Comparison of ENCODE assay signal across 12 mouse cellular contexts in genomic region chr19:42755148-42755870, GRCm38 (mm10). TPM values are rescaled to one million over a fixed set of nuclear protein-coding genes. Genes with fewer than 3 reads are reported as not detected.
DNase-seq lines count a peak whose midpoint lies in the region; TF ChIP-seq lines count a peak whose summit lies in the region.
"Had no signal": no experiment of that assay in that cellular context is flagged by ENCODE, and none has a peak within 500 bp of the region (broad histone marks: within the 10 kb centered on the region; RNA-seq: fewer than 3 reads in every experiment).

No protein-coding gene starts in this region.

- no peaks in the 10 kb centered on the region for H3K27me3 ChIP-seq in heart, adult 2 months (ENCODE audit: control insufficient read depth, insufficient read depth, low read length)
- H3K27me3 ChIP-seq in heart, embryonic 10.5 days (ENCODE audit: insufficient read depth, poor library complexity, severe bottlenecking): peaks cover 12% of the 10 kb centered on the region; the same call in 1 of the 2 replicates
- H3K27me3 ChIP-seq in limb, embryonic 10.5 days (ENCODE audit: low read depth, poor library complexity, severe bottlenecking): 0 out of 2 replicates have a peak, but pooled peaks cover 4% of the 10 kb centered on the region
- H3K27me3 ChIP-seq: embryonic facial prominence, embryonic 12.5 days; limb, embryonic 12.5 days; midbrain, embryonic 12.5 days; stomach, embryonic 15.5 days had no signal

- DNase-seq in heart, adult 2 months: peak; percentile 50 to 60
- DNase-seq in heart, adult 8-10 months (ENCODE audit: low spot score): no peak
- DNase-seq in NIH3T3 (ENCODE audit: low read depth): peak; percentile 48
- no peak for DNase-seq in heart, embryonic 10.5 days (ENCODE audit: low spot score)
- no peak for DNase-seq in limb, embryonic 10.5 days (ENCODE audit: low spot score)
- DNase-seq in layer of hippocampus, adult 2 months (ENCODE audit: low spot score in 2 of 2): no peak
- DNase-seq in spleen, adult 12 weeks (ENCODE audit: low spot score): no peak

- intact Hi-C loops in heart, adult 2 months (cut with DNase I): no loop called here

- no peak for TF ChIP-seq EP300 in heart, adult 2 months (IDR thresholded peaks at IDR 0.05; ENCODE audit: insufficient read depth, low read depth, low read length)

- H3K9me3 ChIP-seq in heart, embryonic 10.5 days: no peaks in the 10 kb centered on the region
- no peaks in the 10 kb centered on the region for H3K9me3 ChIP-seq in limb, embryonic 10.5 days (replicated peaks)
- H3K9me3 ChIP-seq: embryonic facial prominence, embryonic 12.5 days; limb, embryonic 12.5 days; midbrain, embryonic 12.5 days; stomach, embryonic 15.5 days had no signal

- no peak overlapping the region for H3K4me3 ChIP-seq in heart, adult 2 months
- H3K4me3 ChIP-seq in heart, embryonic 10.5 days: no peak overlapping the region
- H3K4me3 ChIP-seq in limb, embryonic 10.5 days: no peak overlapping the region
- no peak overlapping the region for H3K4me3 ChIP-seq in layer of hippocampus, adult 2 months
- H3K4me3 ChIP-seq: embryonic facial prominence, embryonic 12.5 days; limb, embryonic 12.5 days; midbrain, embryonic 12.5 days; stomach, embryonic 15.5 days had no signal

- H3K27ac ChIP-seq in heart, adult 2 months: no peak overlapping the region
- 0 out of 2 replicates have a peak overlapping the region, but pooled peaks have one; percentile 8 for H3K27ac ChIP-seq in heart, embryonic 10.5 days
- H3K27ac ChIP-seq in limb, embryonic 10.5 days: peak overlapping the region; percentile 36; the same call in 1 of the 2 replicates
- no peak overlapping the region for H3K27ac ChIP-seq in layer of hippocampus, adult 2 months
- H3K27ac ChIP-seq: embryonic facial prominence, embryonic 12.5 days; kidney, postnatal 0 days; limb, embryonic 12.5 days; midbrain, embryonic 12.5 days; stomach, embryonic 15.5 days had no signal

- H3K4me1 ChIP-seq in heart, adult 2 months (ENCODE audit: control insufficient read depth, insufficient read depth, low read length): peaks cover 6% of the 10 kb centered on the region
- H3K4me1 ChIP-seq in heart, embryonic 10.5 days: peaks cover 61% of the 10 kb centered on the region
- H3K4me1 ChIP-seq in limb, embryonic 10.5 days: peaks cover 32% of the 10 kb centered on the region

- TF ChIP-seq POLR2A in heart, adult 2 months (IDR thresholded peaks at IDR 0.05; ENCODE audit: insufficient read depth, low read depth, low read length): no peak

- TF ChIP-seq CTCF in heart, adult 2 months (IDR thresholded peaks at IDR 0.05): no peak
- TF ChIP-seq CTCF in layer of hippocampus, adult 2 months (conservative IDR thresholded peaks at IDR 0.05): no peak

- no peaks in the 10 kb centered on the region for H3K36me3 ChIP-seq in heart, adult 2 months (ENCODE audit: control insufficient read depth, insufficient read depth, low read length)
- H3K36me3 ChIP-seq in heart, embryonic 10.5 days: no peaks in the 10 kb centered on the region
- H3K36me3 ChIP-seq in limb, embryonic 10.5 days: peaks cover 3% of the 10 kb centered on the region; the same call in 1 of the 2 replicates
- H3K36me3 ChIP-seq: embryonic facial prominence, embryonic 12.5 days; limb, embryonic 12.5 days; stomach, embryonic 15.5 days had no signal

- no peaks in the 10 kb centered on the region for H3K79me2 ChIP-seq in heart, adult 2 months (replicated peaks; ENCODE audit: control insufficient read depth, insufficient read depth, low read length)

- 32% methylated on average over 15 of the region's 15 CpGs for WGBS in heart, adult 2 months
- WGBS in heart, embryonic 10.5 days: 69% methylated on average over 15 of the region's 15 CpGs
- WGBS in limb, embryonic 10.5 days: 81% methylated on average over 15 of the region's 15 CpGs

- H3K9ac ChIP-seq in heart, adult 2 months (ENCODE audit: low read depth, low read length): no peak overlapping the region
- H3K9ac ChIP-seq: embryonic facial prominence, embryonic 12.5 days; limb, embryonic 12.5 days; midbrain, embryonic 12.5 days; stomach, embryonic 15.5 days had no signal

RNA-seq across cellular contexts. Expression of gene Pyroxd2, which starts 2.7 kb away (rescaled TPM):
- 1 to 10 TPM; 3.9 to 4.4 TPM for total RNA-seq in heart, adult 2 months (2021)
- 4.6 and 4.7 TPM in 2 replicates for polyA plus RNA-seq in heart, adult 2 months (2012; rRNA removed)
- total RNA-seq in heart, adult 8-10 months (2022): 1 to 10 TPM; 3.8 to 5.8 (median 4.5) TPM
- 1.5 and 2.8 TPM in 2 replicates for polyA plus RNA-seq in heart, embryonic 10.5 days (2016; fragmentation: Nextera tagmentation; extraction: Ambion mirVana)
- polyA plus RNA-seq in limb, embryonic 10.5 days (2016; fragmentation: Nextera tagmentation; extraction: Ambion mirVana): 0.30 and 0.74 TPM in 2 replicates
- total RNA-seq in layer of hippocampus, adult 2 months (2021): 1 to 10 TPM; 2.7 to 3.2 TPM

RNA-seq across cellular contexts. Expression of gene Hps1, which starts 24.5 kb away (rescaled TPM):
- 1 to 10 TPM; 1.6 to 1.7 TPM for total RNA-seq in heart, adult 2 months (2021)
- 2.6 and 6.6 TPM in 2 replicates for polyA plus RNA-seq in heart, adult 2 months (2012; rRNA removed)
- total RNA-seq in heart, adult 8-10 months (2022): 1 to 10 TPM; 1.1 to 2.7 (median 1.7) TPM
- 9.2 and 11.6 TPM in 2 replicates for polyA plus RNA-seq in heart, embryonic 10.5 days (2016; fragmentation: Nextera tagmentation; extraction: Ambion mirVana)
- 16.2 and 17.2 TPM in 2 replicates for polyA plus RNA-seq in limb, embryonic 10.5 days (2016; fragmentation: Nextera tagmentation; extraction: Ambion mirVana)
- 10 to 100 TPM; 14.4 to 15.8 TPM for total RNA-seq in layer of hippocampus, adult 2 months (2021)

Comparison
In these comparisons a context has a peak if more than half of its experiments do, and no peak if none do; other contexts are left out.
1. DNase-seq: peak in heart, adult 2 months (2 of 2) and NIH3T3 (single experiment); none in heart, adult 8-10 months (single experiment), heart, embryonic 10.5 days (single experiment), limb, embryonic 10.5 days (single experiment), layer of hippocampus, adult 2 months (0 of 2) and spleen, adult 12 weeks (single experiment).
2. H3K27ac ChIP-seq: peak in heart, embryonic 10.5 days (single experiment) and limb, embryonic 10.5 days (single experiment); none in heart, adult 2 months (single experiment) and layer of hippocampus, adult 2 months (single experiment).
3. RNA of gene Hps1, which starts 24.5 kb away (total RNA-seq): 14.4 to 15.8 TPM in layer of hippocampus, adult 2 months; 1.1 to 2.7 TPM in heart, adult 8-10 months and 1.6 to 1.7 TPM in heart, adult 2 months; every median in the first group is over 4 times any median in the second.